Comparison of ENCODE assay signal across 10 mouse cellular contexts in the genomic region with DNA sequence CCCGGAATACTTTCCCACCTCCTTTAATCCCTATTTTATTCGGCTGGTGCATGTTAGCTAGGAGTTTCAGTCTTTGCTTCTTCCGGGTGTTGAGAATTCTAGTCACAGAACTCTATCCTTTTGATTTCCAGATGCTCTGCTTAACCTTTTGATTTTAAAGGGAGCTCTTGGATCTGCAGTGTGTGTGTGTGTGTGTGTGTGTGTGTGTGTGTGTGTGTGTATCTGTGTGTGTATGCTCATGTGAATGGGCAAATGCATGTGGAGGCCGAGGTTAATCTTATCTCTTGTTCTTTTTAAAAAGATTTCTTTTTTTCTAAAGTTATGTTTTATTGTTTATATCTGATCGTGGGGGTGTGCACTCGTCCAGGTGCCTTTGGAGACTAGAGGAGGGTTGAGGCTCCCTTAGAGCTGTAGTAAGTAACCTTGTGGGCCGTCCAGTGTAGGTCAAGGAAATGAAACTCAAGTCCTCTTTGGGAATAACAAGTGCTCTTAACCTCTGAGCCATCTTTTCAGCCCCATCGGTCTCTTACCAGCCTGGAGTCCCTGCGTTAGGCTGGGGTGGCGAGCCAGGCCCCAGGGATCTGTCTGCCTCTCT.
DNase-seq lines count a peak whose midpoint lies in the region; ATAC-seq and TF ChIP-seq lines count a peak whose summit lies in the region.
"Had no signal": no experiment of that assay in that cellular context is flagged by ENCODE, and none has a peak within 500 bp of the region (broad histone marks: within the 10 kb centered on the region; RNA-seq: fewer than 3 reads in every experiment).

No protein-coding gene starts in this region.

- intact Hi-C loops in gastrocnemius, adult 2 months (cut with DNase I), result no loop called here
- intact Hi-C loops in left cerebral cortex, adult 2 months (cut with DNase I), result no loop called here

- H3K4me3 ChIP-seq in gastrocnemius, adult 2 months, result peak overlapping the region; percentile 14; the same call in 1 of the 2 replicates
- H3K4me3 ChIP-seq in left cerebral cortex, adult 2 months, result peak overlapping the region; percentile 31
- H3K4me3 ChIP-seq in hindbrain, embryonic 16.5 days (ENCODE audit: low read length), result no peak overlapping the region
- no peak overlapping the region for H3K4me3 ChIP-seq in stomach, embryonic 15.5 days (replicated peaks)

- peak overlapping the region; percentile 39; the same call in 1 of the 2 replicates for H3K4me2 ChIP-seq in hindbrain, embryonic 16.5 days (ENCODE audit: low read length)
- no peak overlapping the region for H3K4me2 ChIP-seq in stomach, embryonic 15.5 days

- WGBS in hindbrain, embryonic 16.5 days, result 60% methylated on average over 10 of the region's 10 CpGs
- 45% methylated on average over 10 of the region's 10 CpGs for WGBS in stomach, embryonic 15.5 days

- H3K4me1 ChIP-seq in hindbrain, embryonic 16.5 days (ENCODE audit: control insufficient read depth, insufficient read depth, low read depth, low read length), result peaks cover 7% of the 10 kb centered on the region
- H3K4me1 ChIP-seq in stomach, embryonic 15.5 days, result peaks cover 3% of the 10 kb centered on the region; the same call in 1 of the 2 replicates

- H3K36me3 ChIP-seq in hindbrain, embryonic 16.5 days (ENCODE audit: control insufficient read depth, insufficient read depth, low read length), result no peaks in the 10 kb centered on the region
- no peaks in the 10 kb centered on the region for H3K36me3 ChIP-seq in stomach, embryonic 15.5 days

- no peaks in the 10 kb centered on the region for H3K27me3 ChIP-seq in hindbrain, embryonic 16.5 days (replicated peaks; ENCODE audit: control insufficient read depth, insufficient read depth, low read length)
- no peaks in the 10 kb centered on the region for H3K27me3 ChIP-seq in stomach, embryonic 15.5 days (replicated peaks)

- no peaks in the 10 kb centered on the region for H3K9me3 ChIP-seq in hindbrain, embryonic 16.5 days (ENCODE audit: control insufficient read depth, low read length)
- no peaks in the 10 kb centered on the region for H3K9me3 ChIP-seq in stomach, embryonic 15.5 days

- 0 out of 2 replicates have a peak, but pooled peaks have one; percentile 37 for ATAC-seq in hindbrain, embryonic 16.5 days
- ATAC-seq in stomach, embryonic 15.5 days (ENCODE audit: insufficient read depth, low FRiP score, low read depth), result peak; percentile 47; the same call in 1 of the 2 replicates
- ATAC-seq in megakaryocyte-erythroid progenitor cell, adult 5-6 weeks (replicated peaks; ENCODE audit: low FRiP score, low TSS enrichment, poor library complexity, severe bottlenecking), result no peak

- no peak overlapping the region for H3K27ac ChIP-seq in gastrocnemius, adult 2 months
- H3K27ac ChIP-seq in left cerebral cortex, adult 2 months, result no peak overlapping the region; the same call in 1 of the 2 replicates
- no peak overlapping the region for H3K27ac ChIP-seq in hindbrain, embryonic 16.5 days (ENCODE audit: low read depth, low read length)
- H3K27ac ChIP-seq in stomach, embryonic 15.5 days, result no peak overlapping the region

- no peak for TF ChIP-seq CTCF in gastrocnemius, adult 2 months (IDR thresholded peaks at IDR 0.05)
- no peak for TF ChIP-seq CTCF in left cerebral cortex, adult 2 months (IDR thresholded peaks at IDR 0.05)

- no peak overlapping the region for H3K9ac ChIP-seq in hindbrain, embryonic 16.5 days (ENCODE audit: low read depth, low read length)
- no peak overlapping the region for H3K9ac ChIP-seq in stomach, embryonic 15.5 days

- no peak for DNase-seq in gastrocnemius, adult 2 months
- DNase-seq in gastrocnemius, postnatal 4 days (ENCODE audit: low spot score in 2 of 2), result no peak
- DNase-seq in left cerebral cortex, adult 2 months (ENCODE audit: extremely low spot score in 1 of 2, low spot score in 2 of 2), result no peak
- no peak for DNase-seq in left cerebral cortex, adult 8-10 months (ENCODE audit: low spot score in 2 of 2)
- no peak for DNase-seq in adrenal gland, postnatal 25 days
- DNase-seq: kidney, adult 2 months; left cerebral cortex, postnatal 4 days had no signal

Comparison
In these comparisons a context has a peak if more than half of its experiments do, and no peak if none do; other contexts are left out.
1. H3K4me3 ChIP-seq: peak in gastrocnemius, adult 2 months (single experiment) and left cerebral cortex, adult 2 months (single experiment); none in hindbrain, embryonic 16.5 days (single experiment) and stomach, embryonic 15.5 days (single experiment).